Mouse (Mus musculus): Measurements from ENCODE around the gene Manf.

GRCm38 (mm10) chr9:106881071-106881755 is 10.6 kb downstream of the Manf start:
- TF ChIP-seq CTCF (IDR thresholded peaks at IDR 0.05; ENCODE audit: low read depth, low read length) (no peak), POLR2A (IDR thresholded peaks at IDR 0.05; ENCODE audit: extremely low read depth, insufficient read depth, low read length) (no peak)
